Mouse (Mus musculus) left cerebral cortex, adult 18-20 months (tissue): ENCODE measurements at regions not wholly inside any gene's neighbourhood (a gene's known extent, or its start where the extent isn't known, plus 50 kb on each side); places are given as distances from the start of the nearest gene placed in this dataset.

ENCODE experiments used
- DNase-seq, 2 experiments: peaks; one replicate each; pipeline ENCODE4 v3.0.0; 2021 to 2022; ENCODE audit warnings: low spot score in 2 of 2, mixed read lengths in 1 of 2

- no peak for DNase-seq
Measured at GRCm38 (mm10) chr17:79167198-79167597, 115.5 kb downstream of the Qpct start.

DNA sequence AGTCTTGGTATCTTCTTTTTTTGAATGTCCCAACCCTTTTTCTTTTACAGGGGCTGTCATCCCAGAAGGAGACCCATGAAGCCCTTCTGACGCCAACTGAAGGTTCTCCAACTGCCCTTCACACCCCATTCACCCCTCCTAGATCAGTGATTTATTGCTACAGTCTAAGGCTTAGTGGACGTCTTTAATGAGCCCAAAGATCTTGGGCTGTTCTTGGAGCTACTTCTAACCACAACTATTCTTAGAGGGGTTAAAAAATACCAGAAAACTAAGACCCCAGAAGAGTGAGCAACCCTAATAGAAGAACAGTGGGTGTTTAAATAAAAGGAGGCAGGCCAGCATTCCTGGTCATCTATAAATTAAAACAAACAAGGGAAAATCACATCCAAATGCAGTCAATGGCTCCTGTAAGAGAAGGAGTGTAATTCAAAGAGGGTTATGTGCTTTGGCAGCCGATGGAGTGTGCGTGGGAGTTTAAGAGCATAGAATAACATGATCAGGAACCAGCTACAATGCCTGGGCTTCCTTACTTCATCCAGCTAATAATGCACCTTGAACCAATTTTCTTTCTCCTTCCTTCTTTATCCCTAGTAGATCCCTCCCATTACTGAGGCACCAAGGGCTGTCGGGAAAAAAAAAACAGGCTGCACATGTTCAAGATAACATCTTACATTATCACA lies 113.3 kb downstream of the Qpct start:
- no peak for DNase-seq

DNA sequence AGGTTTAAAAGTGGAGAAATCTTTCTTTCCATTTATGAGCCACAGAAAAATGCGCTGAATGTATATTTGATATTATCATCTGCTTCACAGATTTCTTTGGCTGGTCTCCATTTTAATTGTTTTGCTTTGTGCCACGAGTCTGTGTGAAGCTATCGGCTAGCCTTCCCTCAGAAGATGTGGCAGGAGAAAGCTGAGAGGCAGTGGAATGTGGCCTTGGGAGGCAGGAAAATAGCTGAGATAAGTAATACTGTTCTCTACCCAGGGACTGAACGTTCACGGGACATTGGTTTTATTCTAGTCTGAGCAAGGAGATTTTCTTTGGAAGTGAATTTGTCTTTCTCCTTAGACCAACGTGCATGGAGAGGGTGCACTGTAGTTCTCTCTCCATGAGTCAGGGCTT lies 112.3 kb downstream of the Qpct start:
- DNase-seq = no peak

DNA sequence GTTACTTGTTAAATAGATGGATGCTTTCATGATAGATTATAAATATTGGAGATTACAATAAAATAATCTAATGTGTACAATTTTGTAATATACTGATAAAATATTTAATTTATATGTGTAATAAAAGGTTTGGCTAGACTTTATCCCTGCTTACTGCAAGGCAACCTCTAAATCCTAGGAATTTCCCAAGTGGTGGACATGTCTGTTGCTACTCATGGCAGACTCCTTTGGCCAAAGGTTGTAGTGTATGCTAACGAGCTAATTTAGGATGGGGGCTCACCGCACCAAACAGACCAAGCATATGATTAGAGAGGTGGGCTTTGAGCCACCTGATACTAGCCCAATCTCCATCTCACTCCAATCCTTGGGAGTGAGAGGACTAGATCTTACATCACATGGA lies 102.4 kb downstream of the Qpct start:
- DNase-seq = no peak

- no peak for DNase-seq
Measured at GRCm38 (mm10) chr17:79152823-79153222, 101.1 kb downstream of the Qpct start.

- no peak for DNase-seq
Measured at GRCm38 (mm10) chr17:79147883-79148282, 96.2 kb downstream of the Qpct start.

DNA sequence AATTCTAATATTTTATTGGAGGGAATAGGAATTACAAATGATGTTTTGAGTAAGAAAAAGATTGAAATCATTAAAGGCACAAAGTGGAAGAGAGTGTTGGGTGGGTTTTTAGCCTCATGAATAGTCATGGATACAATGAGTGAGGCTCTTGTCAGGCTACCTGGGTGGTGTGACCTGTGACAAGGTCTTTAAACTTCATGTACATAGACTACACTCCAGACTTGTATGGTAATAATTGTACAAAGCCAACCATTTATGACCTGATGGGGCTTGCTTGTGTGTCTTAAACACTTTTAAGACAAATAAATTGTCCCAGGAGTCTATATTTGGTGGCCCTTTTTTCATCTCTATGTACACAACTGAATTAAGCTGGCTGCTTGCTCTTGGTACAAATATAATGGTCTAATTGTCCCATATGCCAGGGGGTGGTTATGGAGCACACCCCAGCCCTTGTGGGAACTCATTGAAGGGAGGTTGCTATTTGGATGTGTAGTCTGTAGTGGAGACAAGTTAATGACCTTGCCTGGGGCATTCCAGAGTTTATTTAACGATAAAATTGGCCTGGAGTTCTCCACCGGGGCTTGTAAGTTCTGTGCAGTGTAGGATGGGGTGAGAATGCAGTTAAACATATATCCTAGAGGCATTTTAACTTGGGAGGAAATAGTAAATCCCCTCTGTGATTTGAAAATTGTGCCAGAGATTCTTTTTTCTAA lies 93.4 kb downstream of the Qpct start:
- no peak for DNase-seq

- no peak for DNase-seq
Measured at GRCm38 (mm10) chr17:79143031-79143430, 91.3 kb downstream of the Qpct start.
